Mouse (Mus musculus) embryonic fibroblast, embryonic 13.5 days (primary cell): ENCODE data around the gene Prkx.

Experiments used
- CTCF ChIP-seq: IDR thresholded peaks from 2 replicates; pipeline ENCODE4 v1.5.1; 2011; ENCODE audit warnings: mild to moderate bottlenecking, control low read depth, low read length, moderate library complexity, borderline replicate concordance; ENCODE audit not compliant: insufficient read depth
- POLR2A ChIP-seq: IDR thresholded peaks from 2 replicates; pipeline ENCODE4 v1.6.1; 2011; ENCODE audit warnings: low read depth, mild to moderate bottlenecking, control low read depth, low read length, moderate library complexity

DNA sequence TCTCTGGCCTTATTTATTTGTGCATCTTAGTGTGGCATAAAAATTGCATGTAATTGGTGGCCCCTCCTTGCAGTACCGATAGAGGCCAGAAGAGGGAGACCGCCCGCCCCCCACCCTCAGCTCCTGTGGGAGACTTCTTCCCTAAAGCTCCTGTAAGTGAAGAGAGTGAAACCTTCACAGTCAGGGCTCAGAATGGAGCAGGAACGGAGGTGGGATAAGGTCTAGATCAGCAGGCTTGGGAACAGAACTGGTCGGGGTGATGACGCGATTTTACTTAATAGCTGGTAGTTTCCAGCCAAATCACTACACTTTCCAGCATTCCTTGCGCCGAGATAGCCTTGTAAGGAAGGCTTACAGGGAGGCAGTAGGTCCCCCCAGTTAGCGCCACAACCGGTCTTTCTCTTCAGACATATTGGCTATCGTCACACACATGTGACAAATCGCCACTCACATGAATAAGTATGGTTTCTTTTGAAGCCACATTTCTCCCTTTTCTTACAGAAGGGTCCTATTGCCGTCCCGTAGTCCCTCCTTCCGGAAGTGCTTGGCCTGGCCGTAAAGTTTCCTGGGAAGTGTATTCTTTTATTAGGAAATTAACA lies 14.6 kb upstream of the Prkx start:
- TF ChIP-seq CTCF: no peak
- peak; percentile 39; the same call in 1 of the 2 replicates for TF ChIP-seq POLR2A
